Mouse (Mus musculus) ES-Bruce4 (cell line): Measurements from ENCODE around the gene Csnk1g2. TPM values are rescaled to one million over a fixed set of nuclear protein-coding genes. Genes with fewer than 3 reads are reported as not detected.

Source experiments
- H3K27ac ChIP-seq: 2 replicates; pipeline ENCODE4 v1.5.1; 2012; ENCODE audit warnings: low read length, inconsistent platforms; ENCODE audit not compliant: insufficient read depth
- H3K27me3 ChIP-seq: 2 replicates; pipeline ENCODE4 v1.6.1; 2012; ENCODE audit warnings: mild to moderate bottlenecking, low read length, inconsistent platforms; ENCODE audit not compliant: control insufficient read depth, poor library complexity, insufficient read depth, severe bottlenecking
- H3K36me3 ChIP-seq: 2 replicates; pipeline ENCODE4 v1.6.1; 2012; ENCODE audit warnings: inconsistent platforms, mild to moderate bottlenecking, low read length, moderate library complexity; ENCODE audit not compliant: control insufficient read depth, poor library complexity, insufficient read depth, severe bottlenecking
- H3K4me1 ChIP-seq: one replicate; pipeline ENCODE4 v1.8.1; 2011; ENCODE audit warnings: low read length; ENCODE audit not compliant: control insufficient read depth, insufficient read depth
- H3K4me3 ChIP-seq: 2 replicates; pipeline ENCODE4 v1.5.1; 2011; ENCODE audit warnings: low read depth, mild to moderate bottlenecking, low read length
- H3K9ac ChIP-seq: 2 replicates; pipeline ENCODE4 v1.6.1; 2012; ENCODE audit warnings: low read depth, mild to moderate bottlenecking, inconsistent platforms; ENCODE audit not compliant: poor library complexity, severe bottlenecking
- H3K9me3 ChIP-seq: replicated peaks from 2 replicates; pipeline ENCODE4 v1.6.1; 2012; ENCODE audit warnings: mild to moderate bottlenecking, low read length, inconsistent platforms; ENCODE audit not compliant: control insufficient read depth, poor library complexity, insufficient read depth, severe bottlenecking
- CTCF ChIP-seq: IDR thresholded peaks from one replicate; pipeline ENCODE4 v1.8.1; 2011; ENCODE audit warnings: low read depth, low read length
- EP300 ChIP-seq: IDR thresholded peaks from 2 replicates; pipeline ENCODE4 v1.6.1; 2011; ENCODE audit warnings: low read depth, low read length; ENCODE audit not compliant: insufficient read depth
- POLR2A ChIP-seq: IDR thresholded peaks from one replicate; pipeline ENCODE4 v1.8.1; 2011; ENCODE audit warnings: low read length; ENCODE audit not compliant: insufficient read depth
- polyA plus RNA-seq: library from polyadenylated mRNA; stranded (reverse); fragments of >200 nt; gene quantifications from 2 replicates; pipeline ENCODE4 v1.2.4, GENCODE M21; 2011; ENCODE audit warnings: low read depth; ENCODE audit not compliant: missing spikeins, insufficient read depth, insufficient read length

Csnk1g2 gene
- 82.7 and 84.6 TPM in 2 replicates for polyA plus RNA-seq

DNA sequence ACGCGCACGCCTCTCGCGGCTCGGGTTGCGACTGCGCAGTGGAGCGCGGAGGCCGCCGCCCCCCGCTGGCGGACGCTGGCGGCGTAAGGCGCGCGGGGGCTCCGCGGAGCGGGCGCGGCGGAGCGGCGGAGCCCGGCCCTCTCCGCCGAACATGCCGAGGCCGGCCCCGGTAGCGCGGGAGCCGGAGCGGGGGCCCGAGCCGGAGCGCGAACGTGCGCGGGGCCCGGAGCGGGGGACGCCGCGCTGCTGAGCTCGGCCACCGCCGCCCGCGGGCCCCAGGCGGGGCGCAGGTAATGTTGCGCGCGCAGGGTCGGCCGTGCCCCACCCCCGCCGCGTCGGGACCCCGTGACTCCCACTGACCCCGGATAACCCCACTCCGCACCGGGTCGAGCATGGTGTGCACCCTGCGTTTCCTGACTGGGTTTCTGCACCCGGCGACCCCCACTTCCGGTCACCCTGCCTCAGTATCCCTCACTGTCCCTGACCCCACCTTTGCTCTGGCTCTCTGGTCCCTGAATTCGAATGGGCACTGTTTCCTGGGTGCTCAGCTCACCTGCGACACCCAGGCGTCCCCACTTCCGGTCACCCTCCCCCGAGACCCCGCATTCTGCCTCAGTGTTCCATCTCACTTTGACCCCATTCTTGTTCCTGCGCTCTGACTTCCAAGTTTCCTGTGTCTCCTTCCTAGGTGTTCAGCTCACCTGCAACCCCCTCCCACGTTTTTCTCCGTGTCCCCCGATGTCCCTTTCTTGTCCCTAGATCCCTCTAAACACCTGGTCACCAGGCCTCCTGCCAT, at the start of gene Csnk1g2:
Csnk1g2 (plus strand) TSS at position 178 of the 796 bp plus-strand sequence.
- TF ChIP-seq CTCF (no peak), EP300 (no peak), POLR2A (no peak)
- Histone ChIP-seq H3K27ac (peak within 1 kb of the TSS; percentile 70), H3K4me1 (no peaks in the 10 kb centered on the region)

GRCm38 (mm10) chr10:80573944-80574343, 48.7 kb upstream of the Csnk1g2 start:
- H3K27me3 ChIP-seq, result no peaks in the 10 kb centered on the region
- H3K27ac ChIP-seq, result no peak overlapping the region
- no peaks in the 10 kb centered on the region for H3K9me3 ChIP-seq
- H3K4me1 ChIP-seq, result peaks cover 9% of the 10 kb centered on the region
- no peak overlapping the region for H3K9ac ChIP-seq
- H3K36me3 ChIP-seq, result no peaks in the 10 kb centered on the region
- TF ChIP-seq POLR2A, result no peak
- TF ChIP-seq CTCF, result no peak
- TF ChIP-seq EP300, result no peak
- H3K4me3 ChIP-seq, result no peak overlapping the region

More for the DNA sequence above, at the start of gene Csnk1g2:
- Histone ChIP-seq H3K36me3 (no peaks in the 10 kb centered on the region), H3K9me3 (no peaks in the 10 kb centered on the region), H3K4me3 (peak within 1 kb of the TSS; percentile 89), H3K9ac (peak within 1 kb of the TSS; percentile 80), H3K27me3 (no peaks in the 10 kb centered on the region)

GRCm38 (mm10) chr10:80574896-80575295, 47.7 kb upstream of the Csnk1g2 start:
- Histone ChIP-seq H3K4me1 (peaks cover 9% of the 10 kb centered on the region), H3K27ac (no peak overlapping the region), H3K4me3 (no peak overlapping the region), H3K27me3 (no peaks in the 10 kb centered on the region), H3K9ac (0 out of 2 replicates have a peak overlapping the region, but pooled peaks have one; percentile 94), H3K9me3 (no peaks in the 10 kb centered on the region), H3K36me3 (no peaks in the 10 kb centered on the region)
- TF ChIP-seq POLR2A (no peak), EP300 (no peak), CTCF (no peak)

- no peaks in the 10 kb centered on the region for H3K36me3 ChIP-seq
Measured at GRCm38 (mm10) chr10:80575925-80576324, 46.7 kb upstream of the Csnk1g2 start.

DNA sequence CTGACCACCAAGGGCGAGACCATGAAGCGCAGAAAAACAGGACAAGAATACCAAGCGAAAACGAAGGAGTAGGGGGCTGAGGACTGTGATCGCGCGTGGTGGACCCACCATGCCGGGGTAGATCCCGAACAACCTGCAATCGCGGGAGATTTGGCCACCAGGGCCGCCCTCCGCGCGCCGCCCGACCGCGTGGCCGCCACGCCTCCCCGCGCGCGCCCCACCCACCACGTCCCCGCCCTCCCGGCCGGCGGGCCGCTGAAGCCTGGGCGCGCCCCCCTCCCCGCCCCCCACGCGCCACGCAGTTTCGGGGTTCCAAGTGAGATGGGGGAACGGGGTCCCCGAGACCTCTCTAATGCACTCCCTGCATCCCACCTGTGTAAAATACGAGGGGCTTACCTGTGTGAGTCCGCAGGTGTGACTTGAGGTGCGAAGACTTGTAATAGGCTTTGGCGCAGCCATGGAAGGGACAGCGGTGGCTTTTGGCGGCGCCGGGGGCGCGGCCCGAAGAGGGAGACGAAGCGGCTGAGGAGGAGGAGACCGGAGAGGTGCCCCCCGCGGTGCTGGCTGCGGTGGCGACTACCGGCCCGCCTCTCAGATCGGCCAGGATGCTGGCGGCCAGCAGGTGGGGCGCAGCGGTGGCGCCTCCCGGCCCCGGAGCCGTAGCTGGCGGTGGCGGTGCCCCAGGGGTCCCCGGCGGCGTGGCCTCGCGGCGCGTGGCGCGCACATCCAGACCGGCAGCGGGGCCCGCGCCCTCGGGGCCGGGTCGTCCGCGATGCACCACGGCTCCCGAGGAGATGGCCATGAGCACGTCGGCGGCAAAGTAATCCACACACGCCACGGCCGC, 46.1 kb upstream of the Csnk1g2 start:
- no peaks in the 10 kb centered on the region for H3K36me3 ChIP-seq
- H3K9me3 ChIP-seq, result no peaks in the 10 kb centered on the region
- no peak for TF ChIP-seq POLR2A
- TF ChIP-seq CTCF, result no peak
- TF ChIP-seq EP300, result no peak
- peak overlapping the region; percentile 94 for H3K4me3 ChIP-seq
- peak overlapping the region; percentile 49 for H3K27ac ChIP-seq
- peak overlapping the region; percentile 94 for H3K9ac ChIP-seq
- H3K27me3 ChIP-seq, result no peaks in the 10 kb centered on the region
- peaks cover 9% of the 10 kb centered on the region for H3K4me1 ChIP-seq

More at GRCm38 (mm10) chr10:80575925-80576324, 46.7 kb upstream of the Csnk1g2 start:
- peaks cover 9% of the 10 kb centered on the region for H3K4me1 ChIP-seq
- H3K27me3 ChIP-seq, result no peaks in the 10 kb centered on the region
- no peak for TF ChIP-seq EP300
- TF ChIP-seq POLR2A, result no peak
- TF ChIP-seq CTCF, result no peak
- H3K9me3 ChIP-seq, result no peaks in the 10 kb centered on the region
- peak overlapping the region; percentile 9; the same call in 1 of the 2 replicates for H3K27ac ChIP-seq
- H3K9ac ChIP-seq, result peak overlapping the region; percentile 94
- H3K4me3 ChIP-seq, result peak overlapping the region; percentile 94
